Mouse (Mus musculus) neutrophil, adult 83 days (primary cell): ENCODE results near the gene Bola1. TPM values are rescaled to one million over a fixed set of nuclear protein-coding genes. Genes with fewer than 3 reads are reported as not detected.

Source experiments
- total RNA-seq, 2 experiments: library from RNA; stranded (reverse); gene quantifications; one replicate each; pipeline ENCODE4 v1.2.4; 2023

Gene Bola1
- total RNA-seq = 10 to 100 TPM in 1 of 2 experiments, 1 to 10 TPM in 1; 5.7 to 11.1 TPM

GRCm38 (mm10) chr3:96219661-96220130, at the start of gene Bola1, which contains the start of gene Hist2h2ab:
Gene Bola1 (minus strand): TSS chr3:96219709.
Gene Hist2h2ab (plus strand): TSS chr3:96219865.

GRCm38 (mm10) chr3:96268051-96268775, 48.7 kb upstream of the Bola1 start, which contains the start of gene Hist2h3b:
Gene Hist2h3b (plus strand): TSS chr3:96268654.

GRCm38 (mm10) chr3:96262979-96263550, 43.6 kb upstream of the Bola1 start, which contains the start of gene Hist2h4:
Gene Hist2h4 (minus strand): TSS chr3:96263311.

GRCm38 (mm10) chr3:96246427-96246856, 26.9 kb upstream of the Bola1 start, which contains the start of gene Hist2h3c1:
Gene Hist2h3c1 (plus strand): TSS chr3:96246685.

DNA sequence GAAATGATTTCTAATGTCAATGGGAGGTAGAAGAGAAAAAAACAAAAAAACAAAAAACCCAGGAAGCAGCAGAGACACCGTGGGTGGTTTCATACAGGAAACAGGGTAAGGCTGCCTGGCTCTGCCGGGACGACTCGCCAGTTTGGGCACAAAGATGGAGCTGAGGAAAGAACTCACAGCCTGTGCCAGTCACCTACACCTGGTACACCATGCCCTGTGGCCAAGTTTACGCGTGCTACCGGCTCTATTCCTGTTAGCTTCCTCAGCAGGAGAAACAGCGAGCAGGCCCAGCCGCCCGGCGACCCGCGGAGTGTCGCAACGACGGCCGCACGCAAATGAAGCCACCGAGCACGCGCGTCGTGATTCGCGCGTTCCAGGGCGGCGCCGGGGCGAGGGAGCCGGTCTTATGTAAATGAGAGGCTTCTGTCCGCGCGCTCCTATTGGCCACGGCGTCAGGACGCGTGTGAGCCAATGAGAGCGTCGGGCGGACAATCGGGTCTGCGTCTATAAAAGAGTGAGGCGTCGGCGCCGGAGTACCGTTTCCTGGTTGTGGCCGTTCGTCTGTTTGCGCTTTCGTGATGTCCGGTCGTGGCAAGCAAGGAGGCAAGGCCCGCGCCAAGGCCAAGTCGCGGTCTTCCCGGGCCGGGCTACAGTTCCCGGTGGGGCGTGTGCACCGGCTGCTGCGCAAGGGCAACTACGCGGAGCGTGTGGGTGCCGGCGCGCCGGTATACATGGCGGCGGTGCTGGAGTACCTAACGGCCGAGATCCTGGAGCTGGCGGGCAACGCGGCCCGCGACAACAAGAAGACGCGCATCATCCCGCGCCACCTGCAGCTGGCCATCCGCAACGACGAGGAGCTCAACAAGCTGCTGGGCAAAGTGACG, 25.7 kb upstream of the Bola1 start, which contains the start of gene Hist2h2aa1:
Gene Hist2h2aa1, plus strand, starts transcription at position 495 of the 884 bp plus-strand sequence.

DNA sequence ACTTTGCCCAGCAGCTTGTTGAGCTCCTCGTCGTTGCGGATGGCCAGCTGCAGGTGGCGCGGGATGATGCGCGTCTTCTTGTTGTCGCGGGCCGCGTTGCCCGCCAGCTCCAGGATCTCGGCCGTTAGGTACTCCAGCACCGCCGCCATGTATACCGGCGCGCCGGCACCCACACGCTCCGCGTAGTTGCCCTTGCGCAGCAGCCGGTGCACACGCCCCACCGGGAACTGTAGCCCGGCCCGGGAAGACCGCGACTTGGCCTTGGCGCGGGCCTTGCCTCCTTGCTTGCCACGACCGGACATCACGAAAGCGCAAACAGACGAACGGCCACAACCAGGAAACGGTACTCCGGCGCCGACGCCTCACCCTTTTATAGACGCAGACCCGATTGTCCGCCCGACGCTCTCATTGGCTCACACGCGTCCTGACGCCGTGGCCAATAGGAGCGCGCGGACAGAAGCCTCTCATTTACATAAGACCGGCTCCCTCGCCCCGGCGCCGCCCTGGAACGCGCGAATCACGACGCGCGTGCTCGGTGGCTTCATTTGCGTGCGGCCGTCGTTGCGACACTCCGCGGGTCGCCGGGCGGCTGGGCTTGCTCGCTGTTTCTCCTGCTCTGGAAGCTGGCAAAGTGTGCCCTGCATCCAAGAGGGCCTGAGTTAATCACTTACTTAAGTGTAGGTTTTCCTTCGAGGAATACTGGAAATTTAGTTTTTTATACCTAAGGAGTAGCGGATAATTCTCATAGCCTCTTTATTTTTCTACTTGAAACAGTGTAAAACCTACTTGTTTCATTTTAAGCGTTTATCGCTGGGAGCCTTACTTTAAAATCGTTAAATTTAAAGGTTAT, 20.7 kb upstream of the Bola1 start, which contains the start of gene Hist2h2aa2:
Gene Hist2h2aa2, minus strand, starts transcription at position 328 of the 850 bp plus-strand sequence.

GRCm38 (mm10) chr3:96238954-96239793, 19.7 kb upstream of the Bola1 start, which contains the start of gene Hist2h3c2:
Gene Hist2h3c2 (minus strand): TSS chr3:96239127.

GRCm38 (mm10) chr3:96220765-96221639, 1.5 kb upstream of the Bola1 start, which contains the start of the genes Hist2h2ac and Hist2h2be:
Gene Hist2h2ac (minus strand): TSS chr3:96220880.
Gene Hist2h2be (plus strand): TSS chr3:96221119.

DNA sequence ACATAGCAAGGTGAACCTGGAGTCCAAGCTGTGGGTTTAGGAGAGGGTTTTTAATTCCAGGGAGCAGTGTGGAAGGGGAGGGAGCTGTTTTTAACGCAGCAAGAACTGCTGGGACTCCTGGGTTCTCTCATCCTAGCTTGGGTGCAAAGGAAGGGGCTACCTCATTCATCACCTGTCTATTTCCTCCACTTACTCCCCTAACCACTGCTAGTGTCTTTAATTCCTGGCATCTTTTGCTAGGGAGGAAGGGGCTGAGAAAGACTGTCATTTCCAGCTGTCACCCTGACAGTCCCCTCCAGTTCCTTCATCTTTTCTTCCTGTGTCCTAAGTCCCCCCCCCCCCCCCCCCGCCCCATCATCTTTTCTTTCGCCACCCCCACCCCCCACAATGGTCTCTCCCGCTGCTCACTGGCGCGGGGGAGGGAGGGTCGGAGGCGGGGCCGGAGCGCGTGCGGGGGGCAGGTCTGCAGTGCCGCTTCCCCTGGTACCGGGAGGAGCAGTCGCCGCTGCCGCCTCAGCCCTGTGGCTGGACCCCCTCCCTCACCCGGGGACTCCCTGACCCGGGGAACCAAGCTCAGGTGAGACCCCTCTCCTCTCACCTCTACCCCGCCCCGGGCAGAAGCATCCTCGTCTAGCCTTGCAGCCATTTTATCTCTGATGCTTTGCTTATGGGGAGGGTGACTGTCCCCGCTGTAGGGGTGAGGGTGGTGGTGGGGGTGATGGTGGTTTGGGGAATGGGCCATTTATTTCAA, 38.6 kb downstream of the Bola1 start, which contains the start of gene Sv2a:
Gene Sv2a, plus strand, starts transcription at position 425 of the 751 bp plus-strand sequence.

DNA sequence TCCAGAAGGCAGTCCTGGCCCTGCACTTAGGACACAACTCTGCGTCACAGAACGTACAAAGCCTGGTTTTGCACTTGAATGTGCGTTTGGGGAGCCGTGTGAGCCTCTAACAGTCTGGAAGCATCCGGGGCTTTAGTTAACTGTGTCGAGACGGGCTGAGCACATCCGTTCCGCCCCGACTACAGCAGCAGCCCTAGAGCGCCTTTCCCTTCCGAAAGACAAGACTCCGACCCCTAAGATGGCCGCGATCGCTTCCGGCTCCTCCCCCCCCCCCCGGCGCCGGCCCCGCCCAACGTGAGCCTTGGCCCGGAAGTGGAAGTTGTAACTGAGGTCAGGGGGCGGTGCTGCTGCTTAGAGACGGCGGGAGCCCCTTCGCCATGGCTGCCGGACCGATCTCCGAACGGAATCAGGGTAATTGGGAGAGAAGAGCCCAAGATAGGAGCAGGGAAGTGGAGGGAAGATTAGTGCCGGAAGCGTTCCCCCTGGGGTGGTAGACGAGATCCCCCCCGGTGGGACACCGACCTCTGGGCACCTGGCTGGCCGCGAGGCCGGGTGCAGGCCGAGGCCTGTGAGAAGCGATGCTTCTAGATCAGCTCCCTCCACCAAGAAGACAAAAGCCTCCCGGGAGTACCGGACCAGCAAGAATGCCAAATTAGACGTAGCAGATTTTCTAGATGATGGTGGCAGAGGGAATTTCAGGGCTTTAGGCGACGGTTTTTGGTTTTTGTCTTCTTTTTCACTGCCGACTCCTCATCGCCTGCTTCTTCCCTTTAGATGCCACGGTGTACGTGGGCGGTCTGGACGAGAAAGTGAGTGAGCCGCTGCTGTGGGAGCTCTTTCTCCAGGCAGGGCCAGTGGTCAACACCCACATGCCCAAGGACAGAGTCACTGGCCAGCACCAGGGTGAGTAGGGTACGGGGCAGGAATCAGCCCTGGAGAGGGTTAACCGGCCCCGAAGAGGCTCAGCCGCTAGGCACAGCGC, 47.0 kb downstream of the Bola1 start, which contains the start of gene Sf3b4:
Gene Sf3b4, plus strand, starts transcription at position 136 of the 982 bp plus-strand sequence.

GRCm38 (mm10) chr3:96161869-96162840, 57.4 kb downstream of the Bola1 start, which contains the start of gene Mtmr11:
Gene Mtmr11 (plus strand): TSS chr3:96162004.

